Comparison of ENCODE assay signal across 8 mouse cellular contexts in the genomic region with DNA sequence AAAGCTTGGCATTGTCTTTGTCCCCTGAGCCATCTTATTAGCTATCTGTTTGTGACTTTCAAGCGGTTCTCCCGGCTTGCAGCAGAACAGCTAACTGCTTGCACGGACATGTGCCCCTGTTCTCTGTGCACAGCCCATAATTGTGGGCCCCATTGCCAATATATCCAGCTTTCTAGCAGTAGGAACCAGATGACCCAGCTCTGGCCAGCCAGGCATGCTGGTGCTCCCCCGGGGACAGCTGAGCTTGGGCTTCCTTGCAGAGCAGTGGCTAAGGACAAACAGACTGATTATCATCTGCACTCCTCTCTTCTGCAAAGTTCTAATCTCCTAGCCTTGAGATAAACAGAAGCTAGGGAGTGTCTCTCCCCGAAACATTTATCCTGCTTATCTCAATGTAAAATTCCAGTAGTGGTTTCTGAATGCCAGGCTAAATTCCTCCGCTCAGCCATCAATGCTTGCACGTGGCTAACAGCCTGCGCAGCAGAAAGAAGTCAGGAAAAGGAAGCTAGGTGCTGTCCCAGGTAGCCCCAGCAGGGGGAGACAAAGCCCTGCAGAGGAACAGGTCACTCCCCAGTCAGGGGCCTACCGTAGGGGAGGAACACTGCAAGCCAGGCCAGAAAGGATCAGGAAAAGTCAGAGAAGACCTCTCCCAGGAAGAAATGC. TPM values are rescaled to one million over a fixed set of nuclear protein-coding genes. Genes with fewer than 3 reads are reported as not detected.
DNase-seq lines count a peak whose midpoint lies in the region; ATAC-seq lines count a peak whose summit lies in the region.

No protein-coding gene starts in this region.

- 21% methylated on average over 9 of the region's 9 CpGs for WGBS in midbrain, embryonic 10.5 days

- H3K4me1 ChIP-seq in midbrain, embryonic 10.5 days, result peaks cover 49% of the 10 kb centered on the region

- peaks cover 22% of the 10 kb centered on the region for H3K27me3 ChIP-seq in midbrain, embryonic 10.5 days (ENCODE audit: low read depth, poor library complexity, severe bottlenecking)

- no peaks in the 10 kb centered on the region for H3K36me3 ChIP-seq in midbrain, embryonic 10.5 days

- peak; percentile 81 for ATAC-seq in common myeloid progenitor, adult 5-6 weeks (replicated peaks; ENCODE audit: low read depth, poor library complexity, severe bottlenecking)

- no peaks in the 10 kb centered on the region for H3K9me3 ChIP-seq in midbrain, embryonic 10.5 days (replicated peaks)

- peak overlapping the region; percentile 50 for H3K27ac ChIP-seq in midbrain, embryonic 10.5 days (replicated peaks)

- DNase-seq in ZHBTc4 (ENCODE audit: low read depth, low spot score), result peak; percentile 88
- DNase-seq in gastrocnemius, postnatal 10 days, result peak; percentile 97
- peak; percentile 80 for DNase-seq in induced T-regulatory cell, adult 2 months (ENCODE audit: low read depth)
- DNase-seq in left cerebral cortex, adult 9 months (ENCODE audit: low spot score in 2 of 2), result peak; percentile 61 to 96
- DNase-seq in midbrain, embryonic 10.5 days (ENCODE audit: low spot score), result peak; percentile 92
- DNase-seq in right cerebral cortex, postnatal 36 days (ENCODE audit: low spot score in 2 of 2), result peak; percentile 83 to 84
- DNase-seq in yolk sac, embryonic 10.5 days (ENCODE audit: low spot score), result peak; percentile 93

- H3K4me3 ChIP-seq in midbrain, embryonic 10.5 days, result no peak overlapping the region

RNA-seq across cellular contexts. Expression of a gene that starts 3.6 kb away (rescaled TPM):
- 3.2 and 5.1 TPM in 2 replicates for total RNA-seq in common myeloid progenitor, adult 5-6 weeks (2017)
- total RNA-seq in gastrocnemius, postnatal 10 days (2021), result not detected
- not detected in 2 replicates for polyA plus RNA-seq in midbrain, embryonic 10.5 days (2016; fragmentation: Nextera tagmentation; extraction: Ambion mirVana)

RNA-seq across cellular contexts. Expression of a gene that starts 20.1 kb away (rescaled TPM):
- not detected in 2 replicates for total RNA-seq in common myeloid progenitor, adult 5-6 weeks (2017)
- not detected for total RNA-seq in gastrocnemius, postnatal 10 days (2021)
- not detected in 2 replicates for polyA plus RNA-seq in midbrain, embryonic 10.5 days (2016; fragmentation: Nextera tagmentation; extraction: Ambion mirVana)

RNA-seq across cellular contexts. Expression of a gene that starts 25.5 kb away (rescaled TPM):
- 117 and 166 TPM in 2 replicates for total RNA-seq in common myeloid progenitor, adult 5-6 weeks (2017)
- total RNA-seq in gastrocnemius, postnatal 10 days (2021), result 100 to 1,000 TPM; 247 to 265 TPM
- polyA plus RNA-seq in midbrain, embryonic 10.5 days (2016; fragmentation: Nextera tagmentation; extraction: Ambion mirVana), result 19.8 and 22.2 TPM in 2 replicates

RNA-seq across cellular contexts. Expression of a gene that starts 58.2 kb away (rescaled TPM):
- 1.3 TPM in 1 of 2 replicates, not detected in the other for total RNA-seq in common myeloid progenitor, adult 5-6 weeks (2017)
- under 1 TPM; 0.31 to 0.50 TPM for total RNA-seq in gastrocnemius, postnatal 10 days (2021)
- polyA plus RNA-seq in midbrain, embryonic 10.5 days (2016; fragmentation: Nextera tagmentation; extraction: Ambion mirVana), result 0.14 and 0.20 TPM in 2 replicates
